Mouse (Mus musculus): Measurements from ENCODE around the gene Atf6b. TPM values are rescaled to one million over a fixed set of nuclear protein-coding genes. Genes with fewer than 3 reads are reported as not detected.

Atf6b gene
- total RNA-seq, 2 experiments from 2014 or later, result 46.5 to 48.6 TPM

GRCm38 (mm10) chr17:34684253-34684893 lies 37.4 kb downstream of the Atf6b start:
- DNase-seq (ENCODE audit: low spot score in 2 of 2), result no peak

- DNase-seq (ENCODE audit: low spot score in 2 of 2), result no peak
Observed at GRCm38 (mm10) chr17:34685120-34686110, 38.5 kb downstream of the Atf6b start.

GRCm38 (mm10) chr17:34688889-34689288 lies 41.9 kb downstream of the Atf6b start:
- no peak for DNase-seq (ENCODE audit: low spot score in 2 of 2)

- DNase-seq (ENCODE audit: low spot score in 2 of 2), result no peak
Observed at GRCm38 (mm10) chr17:34690458-34690857, 43.5 kb downstream of the Atf6b start.

GRCm38 (mm10) chr17:34692906-34693305 lies 46.0 kb downstream of the Atf6b start:
- peak in 1 of 2 experiments; percentile 62 for DNase-seq (ENCODE audit: low spot score in 2 of 2)

GRCm38 (mm10) chr17:34699575-34700408 lies 52.8 kb downstream of the Atf6b start:
- no peak for DNase-seq (ENCODE audit: low spot score in 2 of 2)

GRCm38 (mm10) chr17:34700671-34701071 lies 53.7 kb downstream of the Atf6b start:
- no peak for DNase-seq (ENCODE audit: low spot score in 2 of 2)

Other genes starting within 250 kb of the Atf6b start
- gene BC051142, start 248.3 kb upstream of the Atf6b start, total RNA-seq (2021), result 1 to 10 TPM; 2.4 to 3.7 TPM
- gene Btnl4, start 169.8 kb upstream of the Atf6b start, total RNA-seq (2021), result not detected
- gene Btnl6, start 129.8 kb upstream of the Atf6b start, total RNA-seq (2021), result not detected
- 10 to 100 TPM; 26.2 to 31.5 TPM for gene Notch4, start 82.9 kb upstream of the Atf6b start, total RNA-seq (2021)
- 1 to 10 TPM; 4.8 to 7.3 TPM for gene Gpsm3, start 57.3 kb upstream of the Atf6b start, total RNA-seq (2021)
- gene Pbx2, start 55.9 kb upstream of the Atf6b start, total RNA-seq (2021), result 10 to 100 TPM; 32.4 to 40.9 TPM
- gene Ager, start 49.3 kb upstream of the Atf6b start, total RNA-seq (2021), result under 1 TPM; 0.73 to 0.86 TPM
- gene Rnf5, start 43.5 kb upstream of the Atf6b start, total RNA-seq (2021), result 10 to 100 TPM; 71.8 to 86.7 TPM
- gene Agpat1, start 42.9 kb upstream of the Atf6b start, total RNA-seq (2021), result 100 to 1,000 TPM; 106 to 112 TPM
- 1 to 10 TPM; 1.9 to 3.9 TPM for gene Egfl8, start 31.2 kb upstream of the Atf6b start, total RNA-seq (2021)
- gene Ppt2, start 18.6 kb upstream of the Atf6b start, total RNA-seq (2021), result 10 to 100 TPM; 56.9 to 71.5 TPM
- gene Prrt1, start 17.6 kb upstream of the Atf6b start, total RNA-seq (2021), result 10 to 100 TPM; 10.4 to 17.9 TPM
- gene Fkbpl, start 2.4 kb upstream of the Atf6b start, total RNA-seq (2021), result 10 to 100 TPM; 12.8 to 17.5 TPM
- gene Tnxb, start 23.4 kb downstream of the Atf6b start, total RNA-seq (2021), result 10 to 100 TPM; 19.8 to 25.2 TPM
- gene C4b, start 96.7 kb downstream of the Atf6b start, total RNA-seq (2021), result 100 to 1,000 TPM in 1 of 2 experiments, 10 to 100 TPM in 1; 99.1 to 174 TPM
- gene Cyp21a1, start 157.4 kb downstream of the Atf6b start, total RNA-seq (2021), result over 10,000 TPM in 1 of 2 experiments, 1,000 to 10,000 TPM in 1; 3,976 to 16,190 TPM
- gene Stk19, start 189.8 kb downstream of the Atf6b start, total RNA-seq (2021), result 10 to 100 TPM; 54.2 to 62.5 TPM
- gene Dxo, start 189.9 kb downstream of the Atf6b start, total RNA-seq (2021), result 10 to 100 TPM; 75.5 to 82.1 TPM
- gene Skiv2l, start 203.1 kb downstream of the Atf6b start, total RNA-seq (2021), result 10 to 100 TPM; 60.8 to 65.9 TPM
- 10 to 100 TPM; 46.1 to 54.5 TPM for gene Nelfe, start 203.2 kb downstream of the Atf6b start, total RNA-seq (2021)
- gene Cfb, start 215.4 kb downstream of the Atf6b start, total RNA-seq (2021), result 10 to 100 TPM; 14.6 to 38.9 TPM
- gene Zbtb12, start 232.3 kb downstream of the Atf6b start, total RNA-seq (2021), result 10 to 100 TPM in 1 of 2 experiments, 1 to 10 TPM in 1; 9.9 to 12.4 TPM
- under 1 TPM in 1 of 2 experiments, not detected in 1; 0.19 TPM for gene Gm20547, start 234.9 kb downstream of the Atf6b start, total RNA-seq (2021)